Mouse (Mus musculus): ENCODE measurements at regions not wholly inside any gene's neighbourhood (a gene's known extent, or its start where the extent isn't known, plus 50 kb on each side); places are given as distances from the start of the nearest gene placed in this dataset.

GRCm38 (mm10) chr3:38034138-38034537, 309.8 kb upstream of the Gm5148 start:
- no peak for DNase-seq

- no peak for DNase-seq
Observed at GRCm38 (mm10) chr3:38014768-38015167, 290.5 kb upstream of the Gm5148 start.

- no peak for DNase-seq
Observed at GRCm38 (mm10) chr3:38009168-38009567, 284.9 kb upstream of the Gm5148 start.

GRCm38 (mm10) chr3:38008321-38008720, 284.0 kb upstream of the Gm5148 start:
- DNase-seq, result no peak

DNA sequence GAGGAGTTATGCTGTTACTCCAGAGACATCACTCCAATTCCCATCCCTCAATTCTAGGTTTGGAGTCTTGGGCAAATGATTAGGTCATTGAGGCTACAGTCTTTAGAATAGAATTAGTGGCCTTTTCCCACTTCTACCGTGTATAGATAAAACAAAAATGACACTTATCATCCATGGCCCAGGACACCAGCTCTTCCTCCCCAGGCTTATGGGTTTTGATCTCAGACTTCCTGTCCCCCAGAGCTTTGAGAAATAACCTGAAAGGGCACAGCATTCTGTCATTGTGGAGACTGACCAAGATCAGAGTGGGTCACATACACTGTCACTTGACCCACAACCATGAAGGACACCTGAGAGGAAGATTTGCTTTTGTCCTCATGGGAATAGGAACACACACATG, 283.3 kb upstream of the Gm5148 start:
- no peak for DNase-seq

DNA sequence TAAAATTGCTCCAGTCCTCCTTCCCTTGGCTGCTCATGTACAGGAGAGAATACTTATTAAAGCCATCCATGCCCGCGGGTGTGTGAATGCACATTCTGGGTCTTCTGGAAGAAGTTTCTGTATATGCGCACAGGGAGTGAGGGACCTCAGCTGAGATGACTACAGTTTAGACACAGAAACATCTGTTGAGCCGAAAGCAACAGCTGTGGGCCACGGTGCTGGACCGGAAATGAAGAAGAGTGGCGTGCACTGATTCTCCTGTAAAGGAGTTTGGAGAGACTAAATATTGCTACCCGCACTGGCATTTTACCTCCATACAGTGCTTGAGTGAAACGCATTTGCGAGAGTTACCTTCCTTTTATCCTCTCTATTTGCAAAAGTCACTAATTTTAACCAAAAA, 278.0 kb upstream of the Gm5148 start:
- no peak for DNase-seq

DNA sequence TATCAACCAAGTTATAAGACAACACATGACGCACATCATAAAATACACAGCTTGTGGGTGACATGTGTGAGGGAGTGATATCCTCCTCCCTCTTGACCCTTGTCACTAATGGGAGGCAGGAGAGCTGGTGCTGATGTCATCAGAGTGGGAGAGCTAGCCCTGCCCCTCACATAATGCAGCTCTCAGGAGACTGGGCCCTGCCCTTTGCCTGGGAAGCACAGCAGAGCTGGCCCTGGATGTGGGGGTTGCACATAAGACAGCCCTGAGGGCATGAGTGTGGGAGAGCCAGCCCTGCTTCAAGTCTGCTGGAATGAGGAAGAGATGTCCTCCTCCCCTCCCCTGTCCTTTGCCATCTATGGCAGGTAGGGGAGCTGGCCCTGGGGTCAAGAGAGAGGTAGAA, 275.5 kb upstream of the Gm5148 start:
- DNase-seq, result no peak

DNA sequence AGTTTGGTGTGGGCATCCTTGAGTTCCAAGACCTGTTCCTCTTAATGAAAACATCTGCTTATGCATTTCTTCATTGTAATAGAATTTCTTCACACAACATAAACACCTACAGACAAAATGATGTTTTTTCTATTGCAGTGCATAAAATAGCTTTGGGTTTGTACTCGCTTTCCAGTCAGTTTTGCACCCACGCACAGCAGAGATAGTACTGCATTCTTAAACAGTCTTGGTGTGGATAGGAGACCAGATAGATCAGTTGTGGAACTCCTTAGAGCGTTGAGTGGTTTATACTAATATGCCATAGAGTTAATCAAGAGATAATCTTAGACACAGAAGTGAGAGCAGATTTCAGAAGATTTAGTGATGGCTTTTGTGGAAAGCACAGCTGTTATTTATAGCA, 273.7 kb upstream of the Gm5148 start:
- no peak for DNase-seq

GRCm38 (mm10) chr3:37989992-37990391, 265.7 kb upstream of the Gm5148 start:
- no peak for DNase-seq

DNA sequence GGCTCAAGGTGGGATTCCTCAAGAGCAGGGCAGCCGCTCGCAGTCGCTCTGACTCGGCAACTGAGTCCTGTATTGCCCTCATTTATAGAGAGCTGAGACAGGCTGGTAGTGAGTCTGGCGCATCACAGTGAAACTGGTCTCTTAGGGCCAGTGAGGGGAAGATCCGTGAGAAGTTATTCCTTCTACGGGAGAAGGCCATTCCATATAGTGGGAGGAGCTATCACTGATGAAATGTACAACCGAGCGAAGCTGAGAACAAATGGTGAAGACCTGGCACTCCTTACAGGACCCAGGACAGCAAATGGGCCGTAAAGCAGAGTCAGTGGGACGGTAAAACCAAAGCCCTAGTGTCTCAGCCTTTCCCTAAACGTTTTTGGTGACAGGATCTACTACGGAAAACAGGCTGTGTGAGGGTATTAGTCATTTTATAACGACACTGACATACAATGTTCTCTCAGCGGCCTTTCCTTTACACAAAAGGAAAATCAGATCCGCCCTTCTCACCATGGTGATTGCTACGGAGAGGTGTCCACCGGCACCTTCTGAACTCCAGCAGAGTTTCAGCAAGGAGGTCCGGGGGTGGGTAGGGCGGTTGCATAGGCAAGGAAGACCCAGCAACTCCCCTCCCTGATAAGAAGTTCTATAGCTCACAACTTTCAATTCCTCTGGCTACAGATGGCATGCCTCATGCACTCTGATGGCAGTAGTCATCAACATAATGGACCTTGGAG, 263.6 kb upstream of the Gm5148 start:
- DNase-seq, result no peak

- no peak for DNase-seq
Observed at GRCm38 (mm10) chr3:37987007-37987774, 262.9 kb upstream of the Gm5148 start.

GRCm38 (mm10) chr3:37984706-37985105, 260.4 kb upstream of the Gm5148 start:
- DNase-seq, result no peak

DNA sequence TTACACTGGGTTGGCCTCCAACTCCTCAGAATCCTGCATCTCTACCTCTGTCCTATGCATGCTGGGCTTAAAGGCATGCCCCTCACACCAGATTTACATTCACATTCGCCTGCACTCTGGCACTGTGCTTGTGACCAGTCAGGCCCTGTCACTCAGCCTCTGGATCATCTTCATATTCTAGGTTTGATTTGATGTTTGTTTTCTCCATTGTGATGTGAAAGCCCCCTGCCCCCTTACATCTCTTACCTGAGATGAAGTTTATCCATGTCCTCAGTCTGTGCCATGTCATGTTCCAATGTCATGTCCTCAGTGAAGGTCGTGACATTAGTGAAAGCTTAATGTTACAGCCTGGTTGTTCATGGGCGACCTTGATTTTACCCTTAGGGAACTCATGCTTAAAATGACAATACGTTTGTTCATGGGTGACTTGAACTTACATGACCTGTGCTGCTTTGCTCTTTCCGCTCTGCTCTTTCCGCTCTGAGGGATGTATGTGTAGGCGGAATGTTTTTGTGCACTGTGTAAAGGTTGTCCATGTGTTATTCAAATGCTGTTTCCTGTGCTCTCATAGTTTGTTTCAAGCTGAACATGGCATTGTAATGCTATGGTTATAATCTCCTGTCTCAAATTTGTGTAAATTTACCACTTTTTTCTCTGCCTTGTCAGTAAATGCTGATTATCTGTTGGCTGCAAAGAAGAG, 257.3 kb upstream of the Gm5148 start:
- no peak for DNase-seq

DNA sequence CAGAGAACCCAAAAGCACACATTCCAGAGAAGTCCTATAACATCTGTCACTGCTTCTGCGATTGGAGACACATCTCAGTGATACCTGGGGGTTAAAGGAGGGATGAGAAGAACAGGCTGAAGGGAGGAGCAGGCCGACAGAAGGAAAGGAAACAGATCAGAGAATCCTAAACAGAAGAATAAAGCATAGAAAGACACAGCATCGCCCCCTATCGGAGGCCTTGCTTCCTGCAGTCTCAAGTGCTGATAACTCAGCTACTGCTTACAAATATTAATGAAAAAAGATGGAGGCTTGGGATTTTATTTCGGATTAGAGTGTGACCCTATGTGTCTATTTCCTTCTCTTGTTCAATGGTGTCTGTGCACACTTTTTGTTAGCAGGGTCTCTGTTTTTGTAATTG, 255.6 kb upstream of the Gm5148 start:
- peak; percentile 35 for DNase-seq

DNA sequence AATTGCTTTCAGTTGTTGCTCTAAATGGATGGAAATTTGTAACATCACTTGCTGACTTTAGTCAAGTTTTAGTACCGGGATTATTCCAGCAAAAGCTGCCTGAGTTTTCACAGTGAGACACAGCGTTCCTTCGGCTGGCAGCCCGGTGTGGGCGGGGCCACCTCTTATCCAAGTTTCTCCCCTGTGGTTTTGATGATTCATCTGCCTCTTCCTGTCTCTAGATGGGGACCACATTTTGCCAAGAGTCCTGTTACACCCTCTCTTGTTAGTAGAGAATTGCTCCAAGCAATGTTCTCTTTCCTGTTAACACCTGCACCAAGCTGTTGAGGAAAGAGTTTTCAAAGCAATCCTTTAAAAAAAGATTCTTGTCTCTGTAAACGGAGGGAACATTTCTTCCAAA, 254.2 kb upstream of the Gm5148 start:
- peak; percentile 79 for DNase-seq

DNA sequence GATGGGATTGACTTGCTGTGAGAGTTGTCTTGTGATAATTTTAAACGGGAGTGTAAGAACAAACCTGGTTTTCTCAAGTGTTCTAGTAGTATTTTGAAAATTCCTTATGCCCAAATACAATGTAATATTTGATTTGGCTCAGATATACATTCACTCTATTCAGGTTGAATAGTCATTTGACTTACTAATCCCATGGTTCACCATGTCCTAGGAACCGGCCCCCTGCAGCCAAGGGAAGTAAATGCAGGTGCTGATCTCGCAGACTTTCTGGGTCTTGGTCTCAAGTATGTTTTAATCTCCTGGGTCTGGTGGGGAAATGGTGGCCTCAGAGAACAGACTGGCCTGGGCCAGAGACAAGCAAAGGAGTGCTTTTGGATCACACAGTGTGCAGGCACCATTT, 253.2 kb upstream of the Gm5148 start:
- DNase-seq, result no peak

DNA sequence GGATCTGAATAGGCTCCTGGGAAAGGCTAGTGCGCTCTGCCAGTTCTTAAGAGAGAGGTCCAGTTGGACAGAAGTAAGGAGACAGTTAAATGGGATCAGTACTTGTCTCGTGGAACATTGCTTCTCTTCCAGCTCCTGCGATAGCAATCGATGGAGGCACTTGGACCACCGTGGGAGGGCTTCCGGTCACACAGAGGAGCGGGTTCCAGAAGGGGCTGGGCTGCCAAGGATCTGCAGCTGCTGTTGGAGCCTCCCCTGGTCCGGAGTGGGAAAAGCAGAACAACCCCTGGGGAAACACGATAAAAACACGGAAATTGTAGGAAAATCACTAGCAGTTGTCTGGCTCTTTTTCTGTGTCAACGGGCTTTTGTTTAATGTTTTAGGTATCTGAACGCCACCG, 252.3 kb upstream of the Gm5148 start:
- DNase-seq, result peak; percentile 83

DNA sequence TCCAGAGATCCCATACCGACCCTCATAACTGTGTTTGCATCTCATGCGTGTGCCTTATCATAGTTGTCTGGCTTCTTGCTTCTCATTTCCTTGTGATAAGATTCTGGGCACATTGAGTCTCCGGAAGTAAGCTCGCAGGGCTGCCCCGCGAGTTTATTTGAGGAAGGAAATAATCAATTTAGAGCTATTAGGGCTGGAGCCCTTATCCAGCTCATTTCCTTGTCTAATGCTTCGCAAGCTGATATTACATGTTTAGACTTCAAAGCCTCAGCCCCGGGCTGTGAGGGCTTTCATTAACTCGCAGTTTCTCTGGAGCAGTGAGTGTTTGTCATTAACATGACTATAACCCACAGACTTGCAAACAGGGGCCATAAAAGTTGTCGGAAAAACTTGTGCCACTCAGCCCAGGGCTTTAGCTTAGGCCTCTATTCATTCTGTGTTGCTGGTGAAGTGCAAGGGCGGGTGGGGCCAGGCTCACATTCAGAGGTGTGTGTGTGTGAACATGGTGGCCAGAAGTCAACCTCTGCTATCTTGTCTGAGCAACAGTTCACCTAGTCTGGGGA, 251.0 kb upstream of the Gm5148 start:
- DNase-seq, result no peak

DNA sequence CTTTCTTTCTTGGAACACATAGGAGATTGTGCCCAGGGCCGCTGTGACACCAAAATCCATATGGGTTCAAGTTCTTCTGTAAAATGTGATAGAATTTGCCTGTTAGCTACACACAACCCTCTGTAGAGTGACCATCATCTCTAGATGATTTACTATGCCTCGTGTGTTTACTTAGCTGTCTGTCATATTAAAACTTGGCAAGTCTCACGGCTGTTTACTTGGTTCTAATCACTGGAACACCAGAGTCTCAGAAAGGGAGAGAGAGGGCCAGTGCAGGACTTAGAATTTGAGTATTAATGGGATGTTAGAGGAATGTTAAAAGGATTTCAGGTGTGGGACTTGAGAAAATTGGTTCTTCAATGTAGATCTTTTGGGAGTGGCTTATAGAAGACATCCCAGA, 248.6 kb upstream of the Gm5148 start:
- DNase-seq, result no peak

DNA sequence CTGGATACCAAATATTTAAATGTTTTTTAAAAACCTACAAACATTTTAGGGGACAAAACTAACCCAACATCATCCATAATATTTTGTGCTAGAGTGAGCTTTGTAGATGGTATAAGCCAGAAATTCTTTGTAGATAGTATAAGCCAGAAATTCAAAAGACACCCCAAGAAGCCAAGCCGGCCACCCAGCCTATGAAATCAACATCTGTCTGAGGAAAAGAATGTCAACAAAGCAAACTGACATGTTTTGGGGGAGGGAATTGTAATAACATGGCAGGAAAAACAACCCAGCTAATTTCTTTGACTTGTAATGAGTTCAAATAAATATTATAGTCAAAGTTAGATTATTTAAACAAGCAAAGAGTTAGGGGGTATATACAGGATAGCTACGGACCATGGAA, 246.9 kb upstream of the Gm5148 start:
- no peak for DNase-seq

DNA sequence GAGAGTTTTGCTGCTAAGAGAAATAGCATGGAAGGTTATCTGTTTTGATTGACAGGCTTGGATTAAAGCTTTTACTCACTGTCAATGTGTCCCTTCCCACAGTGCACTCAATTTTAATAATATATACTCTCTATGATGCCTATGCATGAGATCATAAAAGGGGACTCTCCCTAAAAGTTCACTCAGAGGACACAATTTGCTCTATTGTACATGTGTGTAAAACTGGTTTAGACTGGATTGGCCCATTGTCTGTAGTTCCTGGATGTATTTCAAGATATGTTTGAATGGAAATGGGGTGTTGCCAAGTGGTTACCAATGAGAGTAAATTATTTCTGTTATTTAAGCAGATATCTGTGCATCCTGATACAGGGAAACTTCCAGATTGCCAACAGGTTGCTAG, 244.4 kb upstream of the Gm5148 start:
- no peak for DNase-seq

- no peak for DNase-seq
Observed at GRCm38 (mm10) chr3:37965221-37965620, 240.9 kb upstream of the Gm5148 start.

GRCm38 (mm10) chr3:37964083-37964482, 239.8 kb upstream of the Gm5148 start:
- no peak for DNase-seq
